Mouse (Mus musculus): ENCODE measurements around the gene Slc24a3.

- TF ChIP-seq CTCF (IDR thresholded peaks at IDR 0.05; ENCODE audit: insufficient read depth, low read length), result no peak
- TF ChIP-seq POLR2A (IDR thresholded peaks at IDR 0.05; ENCODE audit: borderline replicate concordance, extremely low read depth, low read depth, low read length), result no peak
These were observed 154.2 kb downstream of the Slc24a3 start for GRCm38 (mm10) chr2:145321755-145322154.
